Mouse (Mus musculus): ENCODE results near the gene Med24. TPM values are rescaled to one million over a fixed set of nuclear protein-coding genes. Genes with fewer than 3 reads are reported as not detected.
"Not testable (repeated sequence)": the region's sequence is repeated elsewhere in the genome, so short reads cannot be mapped to it uniquely, and the experiment has no call there.

Med24 gene
- polyA plus RNA-seq, 1 experiment from 2014 or later: 24.2 TPM

DNA sequence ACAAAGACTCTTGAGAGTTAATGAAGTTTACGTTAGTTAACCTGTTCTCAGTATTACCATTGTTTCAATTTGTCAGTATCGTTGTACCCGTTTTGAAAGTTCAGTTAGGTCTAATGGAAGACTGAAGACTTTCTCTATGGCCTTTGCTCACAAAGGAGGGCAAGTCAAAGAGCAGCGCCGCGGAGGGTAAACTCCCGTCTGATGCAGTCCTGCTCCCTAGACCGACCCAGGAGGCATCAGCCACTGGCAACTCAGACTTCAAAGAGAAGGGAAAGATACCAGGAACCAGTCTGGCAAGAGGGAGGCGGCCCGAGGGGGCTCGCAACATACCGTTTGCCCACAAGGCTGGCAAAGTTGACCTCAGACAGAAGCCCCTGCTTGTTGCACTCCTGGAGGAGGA, 15.5 kb downstream of the Med24 start:
- no peak for ATAC-seq (ENCODE audit: insufficient read depth)
- H3K9ac ChIP-seq: no peak overlapping the region
- H3K4me1 ChIP-seq (replicated peaks): peaks cover 41% of the 10 kb centered on the region
- whole genome bisulfite sequencing (ENCODE audit: insufficient replicate concordance): 74% methylated on average over 12 of the region's 12 CpGs
- H3K4me2 ChIP-seq: no peak overlapping the region
- no peak overlapping the region for H3K27ac ChIP-seq (replicated peaks)
- no peak overlapping the region for H3K4me3 ChIP-seq (replicated peaks)
- peaks cover 69% of the 10 kb centered on the region for H3K36me3 ChIP-seq (replicated peaks)
- no peaks in the 10 kb centered on the region for H3K9me3 ChIP-seq (replicated peaks)
- no peaks in the 10 kb centered on the region for H3K27me3 ChIP-seq

DNA sequence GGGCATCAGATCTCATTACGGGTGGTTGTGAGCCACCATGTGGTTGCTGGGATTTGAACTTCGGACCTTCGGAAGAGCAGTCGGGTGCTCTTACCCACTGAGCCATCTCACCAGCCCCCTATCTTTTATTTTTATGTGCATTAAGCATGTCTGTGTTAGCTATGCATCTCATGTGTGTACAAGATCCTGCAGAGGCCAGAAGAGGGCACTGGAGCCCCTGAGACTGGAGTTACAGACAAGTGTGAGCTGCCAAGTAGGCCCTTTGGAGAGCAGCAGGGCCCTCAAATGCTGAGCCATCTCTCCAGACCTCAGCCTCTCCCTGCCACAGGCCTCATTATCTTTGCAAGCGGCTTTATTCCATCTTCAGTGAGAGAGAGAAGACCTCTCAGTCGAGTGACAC, 17.2 kb downstream of the Med24 start:
- not testable (repeated sequence) for H3K4me2 ChIP-seq; ATAC-seq (ENCODE audit: insufficient read depth); H3K27me3 ChIP-seq; H3K9me3 ChIP-seq (replicated peaks); H3K9ac ChIP-seq; H3K27ac ChIP-seq (replicated peaks); H3K4me3 ChIP-seq (replicated peaks)
- peaks cover 42% of the 10 kb centered on the region for H3K4me1 ChIP-seq (replicated peaks)
- WGBS (ENCODE audit: insufficient replicate concordance): 68% methylated on average over 6 of the region's 6 CpGs
- H3K36me3 ChIP-seq (replicated peaks): peaks cover 74% of the 10 kb centered on the region

DNA sequence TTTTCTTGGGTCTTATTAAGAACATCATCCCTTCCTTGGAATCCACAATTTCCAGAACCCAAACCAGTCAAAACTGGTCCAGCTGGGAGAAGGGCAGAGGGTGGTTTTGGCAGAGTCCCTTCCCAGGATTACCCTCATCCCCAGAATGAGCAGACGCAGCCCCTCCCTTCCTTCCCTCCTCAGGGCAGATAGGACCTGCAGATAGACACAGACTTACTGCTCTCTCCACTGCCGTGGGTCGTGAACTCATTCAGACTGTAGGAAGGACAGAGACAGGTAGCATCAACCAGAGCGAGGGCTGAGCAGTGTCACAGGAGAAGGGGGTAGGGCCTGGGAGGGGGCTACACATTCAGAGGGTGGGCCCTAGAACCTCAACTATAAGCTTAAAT, 18.2 kb downstream of the Med24 start:
- 0 out of 2 replicates have a peak overlapping the region, but pooled peaks have one; percentile 19 for H3K4me2 ChIP-seq
- no peaks in the 10 kb centered on the region for H3K9me3 ChIP-seq (replicated peaks)
- WGBS (ENCODE audit: insufficient replicate concordance): 44% methylated on average over 4 of the region's 4 CpGs
- H3K27me3 ChIP-seq: no peaks in the 10 kb centered on the region
- peaks cover 42% of the 10 kb centered on the region for H3K4me1 ChIP-seq (replicated peaks)
- no peak overlapping the region for H3K4me3 ChIP-seq (replicated peaks)
- H3K36me3 ChIP-seq (replicated peaks): peaks cover 77% of the 10 kb centered on the region
- H3K27ac ChIP-seq (replicated peaks): peak overlapping the region; percentile 60
- ATAC-seq (ENCODE audit: insufficient read depth): no peak
- H3K9ac ChIP-seq: no peak overlapping the region

DNA sequence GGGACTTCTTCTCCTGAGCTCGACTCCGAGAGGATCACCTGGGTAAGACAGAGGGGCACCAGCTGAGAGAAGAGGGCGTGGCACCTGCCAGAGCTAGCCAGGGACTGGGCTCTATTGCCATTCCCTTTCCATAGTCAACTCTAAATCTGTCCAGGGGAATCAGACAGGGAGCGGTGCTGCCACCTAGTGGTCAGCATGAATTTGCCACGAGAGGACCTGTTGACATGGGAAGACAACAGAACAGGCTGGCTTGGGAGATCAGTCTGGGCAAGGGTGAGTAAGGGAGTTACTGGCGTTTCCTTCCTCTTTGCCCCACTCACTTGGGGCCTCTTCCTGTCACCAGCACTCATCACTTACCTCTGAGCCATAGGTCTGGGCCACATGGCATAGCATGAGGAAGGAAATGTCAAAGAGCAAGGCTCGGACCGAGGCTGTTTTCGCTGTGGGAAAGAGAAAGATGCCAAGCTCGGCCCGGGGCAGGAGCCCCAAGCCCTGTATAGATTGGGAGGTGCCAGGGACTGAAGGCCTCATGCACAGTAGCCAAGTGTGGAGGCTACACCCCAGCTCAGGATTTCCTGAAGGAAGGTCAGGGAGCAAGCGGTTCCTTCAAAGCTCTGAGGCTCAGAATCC, 18.7 kb downstream of the Med24 start:
- ATAC-seq (ENCODE audit: insufficient read depth): peak; percentile 50
- 0 out of 2 replicates have a peak overlapping the region, but pooled peaks have one; percentile 19 for H3K4me2 ChIP-seq
- WGBS (ENCODE audit: insufficient replicate concordance): 26% methylated on average over 12 of the region's 12 CpGs
- H3K9ac ChIP-seq: no peak overlapping the region
- H3K27me3 ChIP-seq: no peaks in the 10 kb centered on the region
- H3K4me1 ChIP-seq (replicated peaks): peaks cover 42% of the 10 kb centered on the region
- H3K36me3 ChIP-seq (replicated peaks): peaks cover 77% of the 10 kb centered on the region
- no peak overlapping the region for H3K4me3 ChIP-seq (replicated peaks)
- peak overlapping the region; percentile 60 for H3K27ac ChIP-seq (replicated peaks)
- no peaks in the 10 kb centered on the region for H3K9me3 ChIP-seq (replicated peaks)

DNA sequence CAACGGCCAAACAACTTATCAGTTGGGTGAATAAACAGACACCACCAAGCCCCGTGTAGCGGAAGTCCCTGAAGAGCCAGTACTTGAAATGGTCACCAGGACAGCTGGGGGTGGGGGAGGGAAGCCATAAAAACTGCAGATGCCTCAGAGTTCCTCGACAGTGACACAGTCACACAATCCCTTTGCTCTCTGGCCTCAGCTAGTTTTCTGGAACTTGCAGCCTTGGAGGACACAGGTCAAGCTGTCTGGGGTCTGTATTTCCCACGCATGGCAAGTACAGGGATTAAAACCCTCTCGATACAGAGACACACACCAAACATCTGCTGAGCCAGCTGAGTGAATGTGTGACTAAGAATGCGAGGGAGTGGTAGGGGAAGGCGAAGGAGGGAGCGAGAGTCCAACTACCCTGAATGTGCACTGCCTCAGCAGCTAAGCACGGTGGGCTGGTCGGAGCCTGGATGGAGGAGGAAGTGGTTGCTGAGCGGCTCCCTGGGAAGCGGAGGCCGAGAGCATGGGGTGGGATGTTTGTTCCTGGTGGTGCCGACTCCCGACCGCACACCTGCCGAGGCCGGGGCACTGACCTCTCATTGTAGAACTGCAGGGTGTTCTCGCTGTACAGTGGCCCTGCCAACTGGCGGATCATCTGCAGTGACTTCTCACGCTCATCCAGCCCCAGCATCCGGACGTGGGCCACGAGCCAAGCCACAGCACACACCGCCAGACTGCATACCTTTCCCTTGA, 20.1 kb downstream of the Med24 start:
- peaks cover 42% of the 10 kb centered on the region for H3K4me1 ChIP-seq (replicated peaks)
- H3K4me3 ChIP-seq (replicated peaks): no peak overlapping the region
- ATAC-seq (ENCODE audit: insufficient read depth): no peak
- peak overlapping the region; percentile 48 for H3K27ac ChIP-seq (replicated peaks)
- H3K4me2 ChIP-seq: no peak overlapping the region
- H3K9ac ChIP-seq: no peak overlapping the region
- H3K36me3 ChIP-seq (replicated peaks): peaks cover 78% of the 10 kb centered on the region
- no peaks in the 10 kb centered on the region for H3K9me3 ChIP-seq (replicated peaks)
- 52% methylated on average over 26 of the region's 26 CpGs for WGBS (ENCODE audit: insufficient replicate concordance)
- no peaks in the 10 kb centered on the region for H3K27me3 ChIP-seq

DNA sequence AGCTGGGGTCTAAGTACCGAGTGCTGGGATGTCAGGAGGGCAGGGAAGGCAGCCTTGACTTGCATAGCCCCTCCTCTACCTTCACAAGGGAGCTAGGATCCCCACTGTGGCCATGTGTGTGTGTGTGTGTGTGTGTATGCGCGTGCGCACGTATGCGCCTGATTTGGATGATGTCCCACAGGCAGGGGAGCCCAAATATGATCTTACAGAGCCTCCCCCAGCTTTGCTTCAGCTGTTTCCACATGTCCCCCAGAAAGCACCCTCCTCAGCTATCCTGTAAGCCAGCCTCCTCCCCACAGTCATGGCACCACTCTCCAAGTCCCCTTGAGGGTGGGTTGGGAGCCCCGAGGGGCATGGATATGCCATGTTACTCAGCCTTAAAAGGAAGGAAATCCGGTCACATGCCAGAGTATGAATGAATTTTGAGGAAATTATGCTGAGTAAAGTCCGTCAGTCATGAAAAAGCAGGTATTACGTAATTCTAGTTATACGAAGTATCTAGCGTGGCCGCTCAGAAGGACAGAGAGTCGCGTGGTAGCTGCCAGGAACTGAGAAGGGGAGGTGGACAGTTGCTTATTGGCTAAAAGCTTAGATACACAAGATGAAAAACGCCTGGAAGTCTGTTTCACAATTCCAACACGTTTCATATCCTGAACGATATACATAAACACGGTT, 20.8 kb downstream of the Med24 start:
- Histone ChIP-seq H3K27ac (replicated peaks) (peak overlapping the region; percentile 52), H3K4me2 (no peak overlapping the region), H3K4me3 (replicated peaks) (no peak overlapping the region), H3K9me3 (replicated peaks) (no peaks in the 10 kb centered on the region), H3K27me3 (no peaks in the 10 kb centered on the region), H3K36me3 (replicated peaks) (peaks cover 73% of the 10 kb centered on the region), H3K9ac (no peak overlapping the region), H3K4me1 (replicated peaks) (peaks cover 42% of the 10 kb centered on the region)
- ATAC-seq (ENCODE audit: insufficient read depth): no peak
- 62% methylated on average over 19 of the region's 19 CpGs for WGBS (ENCODE audit: insufficient replicate concordance)

DNA sequence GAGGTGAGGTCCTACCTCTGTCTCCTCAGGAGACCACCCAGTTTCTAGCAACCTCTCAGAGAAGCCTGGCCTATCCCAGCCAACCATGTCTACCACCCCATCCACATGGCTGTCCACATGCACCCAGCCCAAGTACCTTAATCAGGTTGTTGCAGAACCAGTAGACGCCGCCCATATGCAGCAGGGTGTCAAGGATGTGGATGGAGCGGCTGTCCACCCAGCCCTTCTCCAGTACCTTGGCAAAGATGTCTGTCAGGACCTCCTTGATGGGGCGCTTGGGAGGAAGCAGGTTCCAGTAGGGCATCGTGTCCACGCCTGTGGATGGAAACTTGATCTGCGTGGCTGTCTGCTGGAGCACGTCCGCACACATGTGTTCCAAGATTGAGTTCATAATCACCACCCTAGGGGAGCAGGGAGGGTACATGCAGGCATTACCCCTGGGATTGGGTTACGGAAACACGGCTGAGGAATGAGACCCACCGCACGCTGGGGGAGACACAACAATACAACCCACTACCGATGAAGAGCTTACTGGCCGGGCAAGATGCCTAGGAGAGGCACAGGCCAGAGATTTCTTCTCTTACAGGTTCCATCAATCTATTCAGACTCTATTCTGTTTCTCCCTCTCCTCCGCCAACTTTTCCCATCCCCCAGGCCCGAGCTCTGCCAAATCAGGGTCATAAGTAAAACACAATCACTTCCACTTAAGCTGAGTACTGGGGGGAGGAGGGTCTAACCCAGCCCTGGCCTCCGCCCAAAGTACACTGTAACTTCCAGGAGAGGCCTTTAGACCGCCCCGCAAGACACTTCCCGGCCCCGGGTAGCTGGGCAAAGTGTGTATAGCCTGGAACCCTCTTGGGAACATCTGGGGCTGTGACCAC, 21.6 kb downstream of the Med24 start:
- peaks cover 65% of the 10 kb centered on the region for H3K36me3 ChIP-seq (replicated peaks)
- no peak overlapping the region for H3K4me3 ChIP-seq (replicated peaks)
- WGBS (ENCODE audit: insufficient replicate concordance): 86% methylated on average over 22 of the region's 22 CpGs
- no peak overlapping the region for H3K9ac ChIP-seq
- H3K27ac ChIP-seq (replicated peaks): peak overlapping the region; percentile 52; the same call in 1 of the 2 replicates
- no peak overlapping the region for H3K4me2 ChIP-seq
- H3K27me3 ChIP-seq: no peaks in the 10 kb centered on the region
- no peaks in the 10 kb centered on the region for H3K9me3 ChIP-seq (replicated peaks)
- no peak for ATAC-seq (ENCODE audit: insufficient read depth)
- peaks cover 42% of the 10 kb centered on the region for H3K4me1 ChIP-seq (replicated peaks)

DNA sequence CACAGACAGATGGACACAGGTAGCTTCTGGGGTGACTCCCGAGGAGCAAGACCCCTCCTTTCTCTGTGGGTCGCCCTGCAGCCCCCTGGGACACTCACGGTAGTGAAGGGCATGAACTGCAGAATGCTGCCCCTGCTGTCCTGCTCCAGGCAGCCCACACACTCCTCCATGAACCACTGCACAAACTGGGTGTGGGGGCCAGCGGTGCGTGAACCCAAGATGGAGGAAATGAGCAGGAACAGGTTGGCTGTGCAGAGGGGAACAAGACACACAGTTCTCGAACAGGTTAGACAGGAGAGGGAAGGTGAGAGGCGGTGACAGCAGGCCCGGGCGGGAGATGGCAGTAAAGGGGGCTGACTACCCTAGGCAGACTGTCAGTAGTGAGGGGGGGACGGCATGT, 24.2 kb downstream of the Med24 start:
- Histone ChIP-seq H3K27me3 (no peaks in the 10 kb centered on the region; the same call in 1 of the 2 replicates), H3K9ac (no peak overlapping the region), H3K4me1 (replicated peaks) (peaks cover 23% of the 10 kb centered on the region), H3K4me3 (replicated peaks) (no peak overlapping the region), H3K9me3 (replicated peaks) (no peaks in the 10 kb centered on the region), H3K36me3 (replicated peaks) (peaks cover 54% of the 10 kb centered on the region), H3K27ac (replicated peaks) (no peak overlapping the region), H3K4me2 (no peak overlapping the region)
- WGBS (ENCODE audit: insufficient replicate concordance): 82% methylated on average over 10 of the region's 10 CpGs
- no peak for ATAC-seq (ENCODE audit: insufficient read depth)

DNA sequence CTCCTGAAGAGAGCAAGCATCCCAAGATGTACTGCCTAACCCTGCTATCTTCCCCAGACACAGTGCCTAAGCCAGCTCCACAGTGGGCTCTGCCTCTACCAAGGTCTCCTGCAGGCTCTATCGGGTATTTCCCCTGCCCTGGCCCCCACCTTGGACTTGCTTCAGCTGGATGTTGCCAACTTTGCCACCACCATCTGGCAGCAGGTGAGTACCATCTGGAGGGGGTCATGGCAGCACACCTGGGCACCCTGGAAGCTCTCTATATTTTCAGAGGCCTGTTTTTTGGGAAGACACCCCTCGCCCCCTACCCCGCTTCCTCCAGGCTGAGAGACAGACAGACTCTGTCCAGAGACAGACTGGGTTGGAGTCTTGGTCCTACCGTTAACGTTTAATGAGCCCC, 26.9 kb downstream of the Med24 start:
- 59% methylated on average over 5 of the region's 5 CpGs for WGBS (ENCODE audit: insufficient replicate concordance)
- no peaks in the 10 kb centered on the region; the same call in 1 of the 2 replicates for H3K4me1 ChIP-seq (replicated peaks)

DNA sequence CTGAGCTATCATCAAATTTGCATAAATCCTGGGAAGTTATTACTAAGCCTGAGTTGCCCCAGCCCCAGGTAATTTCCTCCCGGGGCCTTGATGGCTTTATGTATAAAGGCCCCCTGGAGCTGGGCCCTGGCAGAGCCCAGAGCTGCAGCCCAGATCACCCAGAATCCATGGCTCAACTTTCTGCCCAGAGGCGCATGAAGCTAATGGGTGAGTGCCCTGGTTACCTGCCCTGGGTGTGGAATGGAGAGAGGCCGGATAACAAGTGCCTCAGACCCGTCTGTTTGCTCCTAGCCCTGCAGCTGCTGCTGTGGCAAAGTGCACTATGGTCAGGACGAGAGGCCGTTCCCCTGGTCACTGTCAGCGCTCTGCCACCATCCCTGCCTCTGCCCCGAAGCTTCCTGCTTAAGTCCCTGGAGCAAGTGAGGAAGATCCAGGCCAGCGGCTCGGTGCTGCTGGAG, 28.0 kb downstream of the Med24 start, which contains the start of gene Csf3:
TSS of gene Csf3 (plus strand) at position 51 of the 458 bp plus-strand sequence.
- Histone ChIP-seq H3K36me3 (replicated peaks) (peaks cover 25% of the 10 kb centered on the region), H3K4me1 (replicated peaks) (no peaks in the 10 kb centered on the region; the same call in 1 of the 2 replicates), H3K27me3 (no peaks in the 10 kb centered on the region; the same call in 1 of the 2 replicates), H3K4me3 (replicated peaks) (no peak within 1 kb of the TSS), H3K27ac (replicated peaks) (no peak within 1 kb of the TSS), H3K4me2 (no peak within 1 kb of the TSS), H3K9ac (no peak within 1 kb of the TSS), H3K9me3 (replicated peaks) (no peaks in the 10 kb centered on the region)
- WGBS (ENCODE audit: insufficient replicate concordance): 59% methylated on average over 10 of the region's 10 CpGs
- no peak for ATAC-seq (ENCODE audit: insufficient read depth)

More for the DNA sequence above, 26.9 kb downstream of the Med24 start:
- no peak for ATAC-seq (ENCODE audit: insufficient read depth)
- Histone ChIP-seq H3K9me3 (replicated peaks) (no peaks in the 10 kb centered on the region), H3K4me3 (replicated peaks) (no peak overlapping the region), H3K36me3 (replicated peaks) (peaks cover 33% of the 10 kb centered on the region), H3K27me3 (no peaks in the 10 kb centered on the region; the same call in 1 of the 2 replicates), H3K9ac (no peak overlapping the region), H3K4me2 (no peak overlapping the region), H3K27ac (replicated peaks) (no peak overlapping the region)

All from liver, embryonic 15.5 days (tissue).